In genomic region chr6:91472319-91472718, GRCm38 (mm10) we compare ENCODE assay signal across 8 mouse cellular contexts. TPM values are rescaled to one million over a fixed set of nuclear protein-coding genes. Genes with fewer than 3 reads are reported as not detected.
A peak's percentile ranks its signal among the peaks of the same experiment; 100 is the strongest.
DNase-seq lines count a peak whose midpoint lies in the region; ATAC-seq lines count a peak whose summit lies in the region.

No protein-coding gene starts in this region.

- H3K27me3 ChIP-seq in forebrain, embryonic 14.5 days (replicated peaks; ENCODE audit: control insufficient read depth, insufficient read depth, low read length) = no peaks in the 10 kb centered on the region
- no peaks in the 10 kb centered on the region for H3K27me3 ChIP-seq in liver, embryonic 11.5 days (replicated peaks; ENCODE audit: control insufficient read depth, insufficient read depth, low read length)
- no peaks in the 10 kb centered on the region for H3K27me3 ChIP-seq in splenic B cell, adult 2 months (ENCODE audit: control insufficient read depth, insufficient read depth, low read length, poor library complexity, severe bottlenecking)

- H3K4me1 ChIP-seq in forebrain, embryonic 14.5 days (ENCODE audit: control insufficient read depth, insufficient read depth, low read length) = peaks cover 11% of the 10 kb centered on the region
- peaks cover 12% of the 10 kb centered on the region for H3K4me1 ChIP-seq in liver, embryonic 11.5 days (replicated peaks; ENCODE audit: control insufficient read depth, insufficient read depth, low read length)

- H3K36me3 ChIP-seq in forebrain, embryonic 14.5 days (ENCODE audit: control insufficient read depth, insufficient read depth, low read length) = peaks cover 24% of the 10 kb centered on the region
- peaks cover 7% of the 10 kb centered on the region; the same call in 1 of the 2 replicates for H3K36me3 ChIP-seq in liver, embryonic 11.5 days (ENCODE audit: control insufficient read depth, insufficient read depth, low read length)
- no peaks in the 10 kb centered on the region for H3K36me3 ChIP-seq in splenic B cell, adult 2 months (ENCODE audit: control insufficient read depth, insufficient read depth, low read length, poor library complexity, severe bottlenecking)

- peak; percentile 19 for DNase-seq in kidney, adult 18-20 months
- DNase-seq in kidney, postnatal 25 days = no peak
- peak; percentile 72 for DNase-seq in R1 (ENCODE audit: low read depth, low spot score)
- DNase-seq in forebrain, embryonic 14.5 days (ENCODE audit: low spot score) = no peak
- peak; percentile 40 for DNase-seq in liver, embryonic 11.5 days (ENCODE audit: low spot score)
- DNase-seq in splenic B cell, adult 2 months (ENCODE audit: low read depth, low spot score) = peak; percentile 66
- no peak for DNase-seq in adrenal gland, postnatal 36 days

- H3K27ac ChIP-seq in forebrain, embryonic 14.5 days (ENCODE audit: low read depth, low read length) = no peak overlapping the region
- H3K27ac ChIP-seq in liver, embryonic 11.5 days (ENCODE audit: low read depth, low read length) = peak overlapping the region; percentile 81

- H3K9ac ChIP-seq in forebrain, embryonic 14.5 days (ENCODE audit: low read length) = peak overlapping the region; percentile 70
- H3K9ac ChIP-seq in liver, embryonic 11.5 days (ENCODE audit: low read depth, low read length) = peak overlapping the region; percentile 92

- H3K9me3 ChIP-seq in forebrain, embryonic 14.5 days (replicated peaks; ENCODE audit: control insufficient read depth, low read length) = no peaks in the 10 kb centered on the region
- H3K9me3 ChIP-seq in liver, embryonic 11.5 days (ENCODE audit: control insufficient read depth, low read length) = no peaks in the 10 kb centered on the region

- ATAC-seq in forebrain, embryonic 14.5 days = no peak
- no peak for ATAC-seq in liver, embryonic 11.5 days (replicated peaks; ENCODE audit: low FRiP score)
- no peak for ATAC-seq in activated CD4-positive, CD25-positive, alpha-beta regulatory T cell, adult 4 months

- H3K4me3 ChIP-seq in forebrain, embryonic 14.5 days (ENCODE audit: low read depth, low read length) = peak overlapping the region; percentile 84
- peak overlapping the region; percentile 86 for H3K4me3 ChIP-seq in liver, embryonic 11.5 days (ENCODE audit: low read depth, low read length)

- peak overlapping the region; percentile 69 for H3K4me2 ChIP-seq in forebrain, embryonic 14.5 days (ENCODE audit: low read length)
- peak overlapping the region; percentile 79 for H3K4me2 ChIP-seq in liver, embryonic 11.5 days

- WGBS in forebrain, embryonic 14.5 days = 30% methylated on average over 6 of the region's 6 CpGs
- 16% methylated on average over 6 of the region's 6 CpGs for WGBS in liver, embryonic 11.5 days

RNA-seq across cellular contexts. Expression of gene Chchd4, which starts 1.0 kb away (rescaled TPM):
- 30.3 and 34.8 TPM in 2 replicates for polyA plus RNA-seq in forebrain, embryonic 14.5 days (2014; fragmentation: Nextera tagmentation; extraction: Ambion mirVana)
- polyA plus RNA-seq in liver, embryonic 11.5 days (2014; fragmentation: Nextera tagmentation; extraction: Ambion mirVana) = 47.1 and 47.3 TPM in 2 replicates
- 10 to 100 TPM; 11.0 to 12.6 TPM for polyA plus RNA-seq in activated CD4-positive, CD25-positive, alpha-beta regulatory T cell, adult 4 months (2017; shearing (Covaris generic))
- 10 to 100 TPM; 18.5 to 21.0 TPM for total RNA-seq in adrenal gland, postnatal 36 days (2021)

RNA-seq across cellular contexts. Expression of gene Tmem43, which starts 1.2 kb away (rescaled TPM):
- polyA plus RNA-seq in forebrain, embryonic 14.5 days (2014; fragmentation: Nextera tagmentation; extraction: Ambion mirVana) = 55.5 and 63.0 TPM in 2 replicates
- polyA plus RNA-seq in liver, embryonic 11.5 days (2014; fragmentation: Nextera tagmentation; extraction: Ambion mirVana) = 30.0 and 31.7 TPM in 2 replicates
- 10 to 100 TPM; 40.2 to 44.3 TPM for polyA plus RNA-seq in activated CD4-positive, CD25-positive, alpha-beta regulatory T cell, adult 4 months (2017; shearing (Covaris generic))
- 10 to 100 TPM; 44.3 to 46.2 TPM for total RNA-seq in adrenal gland, postnatal 36 days (2021)

RNA-seq across cellular contexts. Expression of gene Xpc, which starts 43.4 kb away (rescaled TPM):
- polyA plus RNA-seq in forebrain, embryonic 14.5 days (2014; fragmentation: Nextera tagmentation; extraction: Ambion mirVana) = 17.5 and 19.7 TPM in 2 replicates
- polyA plus RNA-seq in liver, embryonic 11.5 days (2014; fragmentation: Nextera tagmentation; extraction: Ambion mirVana) = 13.2 and 13.4 TPM in 2 replicates
- polyA plus RNA-seq in activated CD4-positive, CD25-positive, alpha-beta regulatory T cell, adult 4 months (2017; shearing (Covaris generic)) = 10 to 100 TPM; 12.2 to 14.8 TPM
- total RNA-seq in adrenal gland, postnatal 36 days (2021) = 10 to 100 TPM; 13.6 to 18.1 TPM

RNA-seq across cellular contexts. Expression of gene Lsm3, which starts 43.4 kb away (rescaled TPM):
- polyA plus RNA-seq in forebrain, embryonic 14.5 days (2014; fragmentation: Nextera tagmentation; extraction: Ambion mirVana) = 200 and 264 TPM in 2 replicates
- polyA plus RNA-seq in liver, embryonic 11.5 days (2014; fragmentation: Nextera tagmentation; extraction: Ambion mirVana) = 309 and 318 TPM in 2 replicates
- 100 to 1,000 TPM; 144 to 175 TPM for polyA plus RNA-seq in activated CD4-positive, CD25-positive, alpha-beta regulatory T cell, adult 4 months (2017; shearing (Covaris generic))
- 10 to 100 TPM; 34.1 to 36.5 TPM for total RNA-seq in adrenal gland, postnatal 36 days (2021)

Comparison
In these comparisons a context has a peak if more than half of its experiments do, and no peak if none do; other contexts are left out.
1. DNase-seq: peak in kidney, adult 18-20 months (single experiment), R1 (single experiment), liver, embryonic 11.5 days (single experiment) and splenic B cell, adult 2 months (single experiment); none in kidney, postnatal 25 days (0 of 2), forebrain, embryonic 14.5 days (single experiment) and adrenal gland, postnatal 36 days (0 of 2).